20 mouse cellular contexts compared by ENCODE assay signal in genomic region chr11:107649458-107649857, GRCm38 (mm10).
"Had no signal": no experiment of that assay in that cellular context is flagged by ENCODE, and none has a peak within 500 bp of the region (broad histone marks: within the 10 kb centered on the region; RNA-seq: fewer than 3 reads in every experiment).

No protein-coding gene starts in this region.

- H3K4me3 ChIP-seq: gastrocnemius, adult 2 months; heart, embryonic 10.5 days; heart, embryonic 12.5 days; hindbrain, embryonic 10.5 days; hindbrain, embryonic 12.5 days; intestine, embryonic 15.5 days; layer of hippocampus, adult 2 months; left cerebral cortex, adult 2 months; limb, embryonic 10.5 days; limb, embryonic 12.5 days had no signal

- DNase-seq: gastrocnemius, adult 2 months; gastrocnemius, postnatal 10 days; gastrocnemius, postnatal 25 days; heart, postnatal 10 days; heart, postnatal 4 days; kidney, adult 18-20 months; kidney, adult 8-10 months; kidney, postnatal 10 days; kidney, postnatal 25 days; kidney, postnatal 4 days; liver had no signal

- H3K4me1 ChIP-seq: hindbrain, embryonic 10.5 days; limb, embryonic 10.5 days; limb, embryonic 12.5 days had no signal
